10 mouse cellular contexts compared by ENCODE assay signal in genomic region chr6:87100297-87101020, GRCm38 (mm10). TPM values are rescaled to one million over a fixed set of nuclear protein-coding genes. Genes with fewer than 3 reads are reported as not detected.
A peak's percentile ranks its signal among the peaks of the same experiment; 100 is the strongest.
DNase-seq lines count a peak whose midpoint lies in the region; ATAC-seq and TF ChIP-seq lines count a peak whose summit lies in the region.
"Had no signal": no experiment of that assay in that cellular context is flagged by ENCODE, and none has a peak within 500 bp of the region (broad histone marks: within the 10 kb centered on the region; RNA-seq: fewer than 3 reads in every experiment).

No protein-coding gene starts in this region.

- H3K36me3 ChIP-seq in forebrain, postnatal 0 days (ENCODE audit: insufficient read depth), result no peaks in the 10 kb centered on the region
- H3K36me3 ChIP-seq in forebrain, embryonic 14.5 days (ENCODE audit: control insufficient read depth, insufficient read depth, low read length), result no peaks in the 10 kb centered on the region
- no peaks in the 10 kb centered on the region for H3K36me3 ChIP-seq in lung, embryonic 14.5 days (ENCODE audit: insufficient read depth)
- no peaks in the 10 kb centered on the region for H3K36me3 ChIP-seq in intestine, postnatal 0 days (ENCODE audit: control insufficient read depth, insufficient read depth)
- no peaks in the 10 kb centered on the region for H3K36me3 ChIP-seq in small intestine, adult 2 months (ENCODE audit: control insufficient read depth, insufficient read depth, low read length)

- H3K4me2 ChIP-seq in forebrain, postnatal 0 days (ENCODE audit: low read depth), result no peak overlapping the region
- no peak overlapping the region for H3K4me2 ChIP-seq in forebrain, embryonic 14.5 days (ENCODE audit: low read length)
- no peak overlapping the region for H3K4me2 ChIP-seq in lung, embryonic 14.5 days
- no peak overlapping the region for H3K4me2 ChIP-seq in intestine, postnatal 0 days (replicated peaks; ENCODE audit: low read depth)

- no peak overlapping the region for H3K4me3 ChIP-seq in forebrain, postnatal 0 days (ENCODE audit: low read depth, low read length)
- no peak overlapping the region for H3K4me3 ChIP-seq in forebrain, embryonic 14.5 days (ENCODE audit: low read depth, low read length)
- H3K4me3 ChIP-seq in lung, embryonic 14.5 days (ENCODE audit: low read depth, low read length), result no peak overlapping the region
- no peak overlapping the region for H3K4me3 ChIP-seq in intestine, postnatal 0 days (ENCODE audit: low read depth, low read length)
- H3K4me3 ChIP-seq in small intestine, adult 2 months (ENCODE audit: low read depth, low read length), result no peak overlapping the region

- 86% methylated on average over 9 of the region's 9 CpGs for WGBS in forebrain, postnatal 0 days
- 90% methylated on average over 9 of the region's 9 CpGs for WGBS in forebrain, embryonic 14.5 days
- WGBS in lung, embryonic 14.5 days, result 63% methylated on average over 9 of the region's 9 CpGs
- WGBS in intestine, postnatal 0 days, result 77% methylated on average over 9 of the region's 9 CpGs
- WGBS in small intestine, adult 2 months, result 89% methylated on average over 9 of the region's 9 CpGs

- H3K9ac ChIP-seq in forebrain, postnatal 0 days, result no peak overlapping the region
- H3K9ac ChIP-seq in forebrain, embryonic 14.5 days (ENCODE audit: low read length), result no peak overlapping the region
- no peak overlapping the region for H3K9ac ChIP-seq in lung, embryonic 14.5 days
- H3K9ac ChIP-seq in intestine, postnatal 0 days (ENCODE audit: low read depth, low read length), result no peak overlapping the region

- peaks cover 9% of the 10 kb centered on the region for H3K4me1 ChIP-seq in forebrain, postnatal 0 days (ENCODE audit: insufficient read depth)
- H3K4me1 ChIP-seq in forebrain, embryonic 14.5 days (ENCODE audit: control insufficient read depth, insufficient read depth, low read length), result 0 out of 2 replicates have a peak, but pooled peaks cover 3% of the 10 kb centered on the region
- H3K4me1 ChIP-seq in lung, embryonic 14.5 days (ENCODE audit: insufficient read depth), result peaks cover 9% of the 10 kb centered on the region; the same call in 1 of the 2 replicates
- 0 out of 2 replicates have a peak, but pooled peaks cover 3% of the 10 kb centered on the region for H3K4me1 ChIP-seq in intestine, postnatal 0 days (replicated peaks; ENCODE audit: control insufficient read depth, insufficient read depth, low read length)
- 0 out of 2 replicates have a peak, but pooled peaks cover 3% of the 10 kb centered on the region for H3K4me1 ChIP-seq in small intestine, adult 2 months (ENCODE audit: control insufficient read depth, insufficient read depth, insufficient read length, low read length)

- H3K27me3 ChIP-seq in forebrain, postnatal 0 days (ENCODE audit: insufficient read depth, low read length), result no peaks in the 10 kb centered on the region
- H3K27me3 ChIP-seq in forebrain, embryonic 14.5 days (replicated peaks; ENCODE audit: control insufficient read depth, insufficient read depth, low read length), result no peaks in the 10 kb centered on the region
- no peaks in the 10 kb centered on the region for H3K27me3 ChIP-seq in lung, embryonic 14.5 days (ENCODE audit: insufficient read depth, low read length)
- H3K27me3 ChIP-seq in intestine, postnatal 0 days (replicated peaks; ENCODE audit: control insufficient read depth, insufficient read depth, low read length), result no peaks in the 10 kb centered on the region
- H3K27me3 ChIP-seq in small intestine, adult 2 months (ENCODE audit: control insufficient read depth, insufficient read depth, low read length), result no peaks in the 10 kb centered on the region

- no peak for DNase-seq in forebrain, postnatal 0 days
- DNase-seq in forebrain, embryonic 14.5 days (ENCODE audit: low spot score), result no peak
- peak; percentile 17 for DNase-seq in lung, embryonic 14.5 days
- DNase-seq in lung, postnatal 14 days, result no peak
- DNase-seq in spleen, postnatal 36 days (ENCODE audit: low spot score in 2 of 2), result no peak
- no peak for DNase-seq in thymus, postnatal 36 days

- ATAC-seq in forebrain, postnatal 0 days, result no peak
- ATAC-seq in forebrain, embryonic 14.5 days, result no peak
- ATAC-seq in lung, embryonic 14.5 days (ENCODE audit: insufficient read depth), result no peak
- no peak for ATAC-seq in intestine, postnatal 0 days

- no peak for TF ChIP-seq POLR2A in small intestine, adult 2 months (IDR thresholded peaks at IDR 0.05; ENCODE audit: low read depth, low read length)

- no peak for TF ChIP-seq CTCF in forebrain, postnatal 0 days (IDR thresholded peaks at IDR 0.05; ENCODE audit: low read depth)
- TF ChIP-seq CTCF in lung, embryonic 14.5 days (IDR thresholded peaks at IDR 0.05; ENCODE audit: low read depth), result no peak
- no peak for TF ChIP-seq CTCF in intestine, postnatal 0 days (IDR thresholded peaks at IDR 0.05; ENCODE audit: low read depth)
- TF ChIP-seq CTCF in small intestine, adult 2 months (IDR thresholded peaks at IDR 0.05; ENCODE audit: extremely low read depth, insufficient read length, insufficient replicate concordance, low read depth, low read length), result no peak

- H3K27ac ChIP-seq in forebrain, postnatal 0 days (ENCODE audit: low read depth, low read length), result peak overlapping the region; percentile 59
- H3K27ac ChIP-seq in forebrain, embryonic 14.5 days (ENCODE audit: low read depth, low read length), result no peak overlapping the region
- H3K27ac ChIP-seq in lung, embryonic 14.5 days (ENCODE audit: low read depth), result peak overlapping the region; percentile 61; the same call in 1 of the 2 replicates
- H3K27ac ChIP-seq in intestine, postnatal 0 days (ENCODE audit: low read depth, low read length), result peak overlapping the region; percentile 55
- H3K27ac ChIP-seq in small intestine, adult 2 months (ENCODE audit: insufficient read depth, low read depth, low read length), result peak overlapping the region; percentile 43

- H3K9me3 ChIP-seq in forebrain, postnatal 0 days (ENCODE audit: low read length), result no peaks in the 10 kb centered on the region
- H3K9me3 ChIP-seq in forebrain, embryonic 14.5 days (replicated peaks; ENCODE audit: control insufficient read depth, low read length), result no peaks in the 10 kb centered on the region
- H3K9me3 ChIP-seq in lung, embryonic 14.5 days (ENCODE audit: low read depth, low read length), result no peaks in the 10 kb centered on the region
- H3K9me3 ChIP-seq in intestine, postnatal 0 days (ENCODE audit: control insufficient read depth), result no peaks in the 10 kb centered on the region

RNA-seq across cellular contexts. Expression of gene D6Ertd527e, which starts 4.1 kb away (rescaled TPM):
- total RNA-seq in forebrain, postnatal 0 days (2014; rRNA removed), result not detected in 2 replicates
- polyA plus RNA-seq in forebrain, postnatal 0 days (2015; fragmentation: Nextera tagmentation; extraction: Ambion mirVana), result 0.07 and 0.10 TPM in 2 replicates
- polyA plus RNA-seq in forebrain, embryonic 14.5 days (2014; fragmentation: Nextera tagmentation; extraction: Ambion mirVana), result not detected in 2 replicates
- polyA plus RNA-seq in lung, embryonic 14.5 days (2014; fragmentation: Nextera tagmentation; extraction: Ambion mirVana), result 0.53 and 0.69 TPM in 2 replicates
- polyA plus RNA-seq in intestine, postnatal 0 days (2015; fragmentation: Nextera tagmentation; extraction: Ambion mirVana), result 0.18 and 0.25 TPM in 2 replicates
- polyA plus RNA-seq in small intestine, adult 2 months (2012; rRNA removed), result 2.8 and 4.2 TPM in 2 replicates
- polyA plus RNA-seq: C2C12; liver, embryonic 16.5 days had no signal

RNA-seq across cellular contexts. Expression of gene Gfpt1, which starts 57.8 kb away (rescaled TPM):
- 34.0 and 43.0 TPM in 2 replicates for total RNA-seq in forebrain, postnatal 0 days (2014; rRNA removed)
- polyA plus RNA-seq in forebrain, postnatal 0 days (2015; fragmentation: Nextera tagmentation; extraction: Ambion mirVana), result 12.5 and 16.5 TPM in 2 replicates
- 18.2 and 21.3 TPM in 2 replicates for polyA plus RNA-seq in forebrain, embryonic 14.5 days (2014; fragmentation: Nextera tagmentation; extraction: Ambion mirVana)
- 22.1 and 25.7 TPM in 2 replicates for polyA plus RNA-seq in lung, embryonic 14.5 days (2014; fragmentation: Nextera tagmentation; extraction: Ambion mirVana)
- 17.5 and 18.8 TPM in 2 replicates for polyA plus RNA-seq in intestine, postnatal 0 days (2015; fragmentation: Nextera tagmentation; extraction: Ambion mirVana)
- 9.1 and 16.0 TPM in 2 replicates for polyA plus RNA-seq in small intestine, adult 2 months (2012; rRNA removed)
